Mouse (Mus musculus): Measurements from ENCODE around the gene Rbl1. TPM values are rescaled to one million over a fixed set of nuclear protein-coding genes. Genes with fewer than 3 reads are reported as not detected.
A peak's percentile ranks its signal among the peaks of the same experiment; 100 is the strongest.

The Rbl1 gene
- total RNA-seq, 2 experiments from 2014 or later = 3.1 to 4.3 TPM

GRCm38 (mm10) chr2:157135014-157135413, 69.3 kb downstream of the Rbl1 start, which contains the start of gene Samhd1:
Gene Samhd1, minus strand, starts transcription at chr2:157135265.
- DNase-seq = peak; percentile 97 to 99
- intact Hi-C loops (cut with DNase I) = no loop called here

GRCm38 (mm10) chr2:157134479-157134931, 69.8 kb downstream of the Rbl1 start:
- peak; percentile 34 to 51 for DNase-seq
- intact Hi-C loops (cut with DNase I) = no loop called here

GRCm38 (mm10) chr2:157133769-157134478, 70.4 kb downstream of the Rbl1 start:
- DNase-seq = no peak
- intact Hi-C loops (cut with DNase I) = no loop called here

- intact Hi-C loops (cut with DNase I) = no loop called here
- no peak for DNase-seq
Observed at GRCm38 (mm10) chr2:157132686-157133540, 71.4 kb downstream of the Rbl1 start.

- intact Hi-C loops (cut with DNase I) = no loop called here
Observed at GRCm38 (mm10) chr2:157132086-157132485, 72.2 kb downstream of the Rbl1 start.

GRCm38 (mm10) chr2:157130813-157131514, 73.4 kb downstream of the Rbl1 start:
- DNase-seq = peak in 1 of 2 experiments; percentile 34
- intact Hi-C loops (cut with DNase I) = no loop called here

More at GRCm38 (mm10) chr2:157132086-157132485, 72.2 kb downstream of the Rbl1 start:
- DNase-seq = no peak

- intact Hi-C loops (cut with DNase I) = no loop called here
- DNase-seq = no peak
Observed at GRCm38 (mm10) chr2:157129601-157130164, 74.7 kb downstream of the Rbl1 start.

GRCm38 (mm10) chr2:157129096-157129495, 75.2 kb downstream of the Rbl1 start:
- intact Hi-C loops (cut with DNase I) = no loop called here
- DNase-seq = no peak

- intact Hi-C loops (cut with DNase I) = no loop called here
- DNase-seq = no peak
Observed at GRCm38 (mm10) chr2:157128072-157128471, 76.3 kb downstream of the Rbl1 start.

- intact Hi-C loops (cut with DNase I) = no loop called here
- DNase-seq = no peak
Observed at GRCm38 (mm10) chr2:157127370-157127769, 77.0 kb downstream of the Rbl1 start.

- no peak for DNase-seq
- intact Hi-C loops (cut with DNase I) = no loop called here
Observed at GRCm38 (mm10) chr2:157125246-157125645, 79.1 kb downstream of the Rbl1 start.

- DNase-seq = no peak
- intact Hi-C loops (cut with DNase I) = no loop called here
Observed at GRCm38 (mm10) chr2:157121766-157122165, 82.6 kb downstream of the Rbl1 start.

- no peak for DNase-seq
- intact Hi-C loops (cut with DNase I) = no loop called here
Observed at GRCm38 (mm10) chr2:157119075-157119474, 85.3 kb downstream of the Rbl1 start.

GRCm38 (mm10) chr2:157118556-157118955, 85.8 kb downstream of the Rbl1 start:
- no peak for DNase-seq
- intact Hi-C loops (cut with DNase I) = no loop called here

- no peak for DNase-seq
- intact Hi-C loops (cut with DNase I) = no loop called here
Observed at GRCm38 (mm10) chr2:157116964-157117363, 87.4 kb downstream of the Rbl1 start.

- intact Hi-C loops (cut with DNase I) = no loop called here
- no peak for DNase-seq
Observed at GRCm38 (mm10) chr2:157108236-157108635, 96.1 kb downstream of the Rbl1 start.

GRCm38 (mm10) chr2:157104454-157104853, 99.9 kb downstream of the Rbl1 start:
- DNase-seq = no peak
- intact Hi-C loops (cut with DNase I) = no loop called here

- no peak for DNase-seq
- intact Hi-C loops (cut with DNase I) = no loop called here
Observed at GRCm38 (mm10) chr2:157102256-157102655, 102.1 kb downstream of the Rbl1 start.

GRCm38 (mm10) chr2:157101650-157102049, 102.7 kb downstream of the Rbl1 start:
- no peak for DNase-seq
- intact Hi-C loops (cut with DNase I) = no loop called here

GRCm38 (mm10) chr2:157100319-157100605, 104.1 kb downstream of the Rbl1 start:
- intact Hi-C loops (cut with DNase I) = no loop called here
- DNase-seq = no peak

Data from heart, postnatal 14 days (tissue).